ENCODE assay signal across 8 mouse cellular contexts in genomic region chr10:17721602-17722121, GRCm38 (mm10). TPM values are rescaled to one million over a fixed set of nuclear protein-coding genes. Genes with fewer than 3 reads are reported as not detected.
DNase-seq lines count a peak whose midpoint lies in the region; ATAC-seq lines count a peak whose summit lies in the region.

No protein-coding gene starts in this region.

- peak overlapping the region; percentile 58 for H3K4me2 ChIP-seq in forebrain, embryonic 14.5 days (ENCODE audit: low read length)
- peak overlapping the region; percentile 70 for H3K4me2 ChIP-seq in hindbrain, embryonic 12.5 days (replicated peaks)
- H3K4me2 ChIP-seq in liver, embryonic 11.5 days: peak overlapping the region; percentile 94

- peak; percentile 8 for ATAC-seq in forebrain, embryonic 14.5 days
- ATAC-seq in hindbrain, embryonic 12.5 days (ENCODE audit: low FRiP score): peak; percentile 12
- ATAC-seq in liver, embryonic 11.5 days (replicated peaks; ENCODE audit: low FRiP score): peak; percentile 2; the same call in 1 of the 2 replicates

- H3K4me1 ChIP-seq in forebrain, embryonic 14.5 days (ENCODE audit: control insufficient read depth, insufficient read depth, low read length): peaks cover 13% of the 10 kb centered on the region
- H3K4me1 ChIP-seq in hindbrain, embryonic 12.5 days: peaks cover 12% of the 10 kb centered on the region
- H3K4me1 ChIP-seq in liver, embryonic 11.5 days (replicated peaks; ENCODE audit: control insufficient read depth, insufficient read depth, low read length): peaks cover 31% of the 10 kb centered on the region

- peak overlapping the region; percentile 97 for H3K9ac ChIP-seq in forebrain, embryonic 14.5 days (ENCODE audit: low read length)
- H3K9ac ChIP-seq in hindbrain, embryonic 12.5 days: peak overlapping the region; percentile 69
- peak overlapping the region; percentile 97 for H3K9ac ChIP-seq in liver, embryonic 11.5 days (ENCODE audit: low read depth, low read length)

- no peaks in the 10 kb centered on the region for H3K9me3 ChIP-seq in forebrain, embryonic 14.5 days (replicated peaks; ENCODE audit: control insufficient read depth, low read length)
- no peaks in the 10 kb centered on the region for H3K9me3 ChIP-seq in hindbrain, embryonic 12.5 days (replicated peaks)
- no peaks in the 10 kb centered on the region for H3K9me3 ChIP-seq in liver, embryonic 11.5 days (ENCODE audit: control insufficient read depth, low read length)

- WGBS in forebrain, embryonic 14.5 days: under 1% methylated on average over 21 of the region's 21 CpGs
- 1% methylated on average over 21 of the region's 21 CpGs for WGBS in hindbrain, embryonic 12.5 days
- WGBS in liver, embryonic 11.5 days: under 1% methylated on average over 21 of the region's 21 CpGs

- peak overlapping the region; percentile 92 for H3K4me3 ChIP-seq in forebrain, embryonic 14.5 days (ENCODE audit: low read depth, low read length)
- peak overlapping the region; percentile 96 for H3K4me3 ChIP-seq in hindbrain, embryonic 12.5 days
- H3K4me3 ChIP-seq in liver, embryonic 11.5 days (ENCODE audit: low read depth, low read length): peak overlapping the region; percentile 97

- H3K27me3 ChIP-seq in forebrain, embryonic 14.5 days (replicated peaks; ENCODE audit: control insufficient read depth, insufficient read depth, low read length): no peaks in the 10 kb centered on the region
- H3K27me3 ChIP-seq in hindbrain, embryonic 12.5 days: no peaks in the 10 kb centered on the region
- no peaks in the 10 kb centered on the region for H3K27me3 ChIP-seq in liver, embryonic 11.5 days (replicated peaks; ENCODE audit: control insufficient read depth, insufficient read depth, low read length)

- DNase-seq in right cerebral cortex, postnatal 25 days: peak; percentile 60
- no peak for DNase-seq in right cerebral cortex, adult 18-20 months
- peak; percentile 38 for DNase-seq in T-cell, adult 2 months (ENCODE audit: low spot score)
- peak; percentile 78 for DNase-seq in forebrain, embryonic 14.5 days (ENCODE audit: low spot score)
- DNase-seq in liver, embryonic 11.5 days (ENCODE audit: low spot score): peak; percentile 70
- peak; percentile 24 to 32 for DNase-seq in natural killer cell, adult 2 months (ENCODE audit: low spot score in 2 of 2)
- no peak for DNase-seq in urinary bladder, postnatal 25 days (ENCODE audit: low spot score)

- no peaks in the 10 kb centered on the region for H3K36me3 ChIP-seq in forebrain, embryonic 14.5 days (ENCODE audit: control insufficient read depth, insufficient read depth, low read length)
- no peaks in the 10 kb centered on the region for H3K36me3 ChIP-seq in hindbrain, embryonic 12.5 days
- H3K36me3 ChIP-seq in liver, embryonic 11.5 days (ENCODE audit: control insufficient read depth, insufficient read depth, low read length): peaks cover 3% of the 10 kb centered on the region; the same call in 1 of the 2 replicates

- H3K27ac ChIP-seq in forebrain, embryonic 14.5 days (ENCODE audit: low read depth, low read length): peak overlapping the region; percentile 99
- H3K27ac ChIP-seq in hindbrain, embryonic 12.5 days: peak overlapping the region; percentile 100
- H3K27ac ChIP-seq in liver, embryonic 11.5 days (ENCODE audit: low read depth, low read length): peak overlapping the region; percentile 98

RNA-seq across cellular contexts. Expression of gene Cited2, which starts 1.4 kb away (rescaled TPM):
- 50.8 and 62.7 TPM in 2 replicates for polyA plus RNA-seq in forebrain, embryonic 14.5 days (2014; fragmentation: Nextera tagmentation; extraction: Ambion mirVana)
- polyA plus RNA-seq in hindbrain, embryonic 12.5 days (2016; fragmentation: Nextera tagmentation; extraction: Ambion mirVana): 110 and 129 TPM in 2 replicates
- 50.7 and 50.8 TPM in 2 replicates for polyA plus RNA-seq in liver, embryonic 11.5 days (2014; fragmentation: Nextera tagmentation; extraction: Ambion mirVana)

Comparison
In these comparisons a context has a peak if more than half of its experiments do, and no peak if none do; other contexts are left out.
1. DNase-seq: peak in right cerebral cortex, postnatal 25 days (single experiment), T-cell, adult 2 months (single experiment), forebrain, embryonic 14.5 days (single experiment), liver, embryonic 11.5 days (single experiment) and natural killer cell, adult 2 months (2 of 2); none in right cerebral cortex, adult 18-20 months (single experiment) and urinary bladder, postnatal 25 days (single experiment).
2. Peak in every context shown above with its lines, with median percentiles within 50 percentile points of each other: ATAC-seq, H3K27ac ChIP-seq, H3K4me2 ChIP-seq, H3K4me3 ChIP-seq and H3K9ac ChIP-seq.